Mouse (Mus musculus) midbrain, embryonic 12.5 days (tissue): ENCODE measurements at regions not wholly inside any gene's neighbourhood (a gene's known extent, or its start where the extent isn't known, plus 50 kb on each side); places are given as distances from the start of the nearest gene placed in this dataset.

Source experiments
- ATAC-seq: fragments of 200-750 bp; cut with Nextera tagmentation; 2 replicates; pipeline ENCODE4 v1.8.0; 2017; ENCODE audit warnings: low read depth, moderate TSS enrichment, moderate library complexity; ENCODE audit not compliant: low FRiP score
- H3K27ac ChIP-seq: fragments of 300-500 bp; sonication (generic); replicated peaks from 2 replicates; pipeline ENCODE4 v1.5.1; 2016; ENCODE audit warnings: mild to moderate bottlenecking
- H3K27me3 ChIP-seq: fragments of 300-500 bp; sonication (generic); 2 replicates; pipeline ENCODE4 v1.6.1; 2016; ENCODE audit warnings: mild to moderate bottlenecking
- H3K36me3 ChIP-seq: fragments of 300-500 bp; sonication (generic); 2 replicates; pipeline ENCODE4 v1.6.1; 2016
- H3K4me1 ChIP-seq: fragments of 300-500 bp; sonication (generic); 2 replicates; pipeline ENCODE4 v1.6.1; 2016
- H3K4me2 ChIP-seq: fragments of 300-500 bp; sonication (generic); replicated peaks from 2 replicates; pipeline ENCODE4 v1.6.1; 2016; ENCODE audit warnings: mild to moderate bottlenecking, moderate library complexity
- H3K4me3 ChIP-seq: fragments of 300-500 bp; sonication (generic); 2 replicates; pipeline ENCODE4 v1.5.1; 2016; ENCODE audit warnings: mild to moderate bottlenecking
- H3K9ac ChIP-seq: fragments of 300-500 bp; sonication (generic); replicated peaks from 2 replicates; pipeline ENCODE4 v1.6.1; 2016; ENCODE audit warnings: mild to moderate bottlenecking, moderate library complexity
- H3K9me3 ChIP-seq: fragments of 300-500 bp; sonication (generic); 2 replicates; pipeline ENCODE4 v1.6.1; 2016; ENCODE audit warnings: mild to moderate bottlenecking
- WGBS: fragments of 180-500 bp; shearing (Covaris S2); methylation state at CpG from one replicate; pipeline ENCODE4 v1.1.7; 2016; 5-methylcytosine and 5-hydroxymethylcytosine counted together

- peaks cover 2% of the 10 kb centered on the region; the same call in 1 of the 2 replicates for H3K9me3 ChIP-seq
- H3K4me3 ChIP-seq: no peak overlapping the region
- peaks cover 14% of the 10 kb centered on the region for H3K4me1 ChIP-seq
- no peak overlapping the region for H3K4me2 ChIP-seq
- no peak for ATAC-seq
- 88% methylated on average over 1 of the region's 1 CpGs for WGBS
- H3K27ac ChIP-seq: no peak overlapping the region
- H3K36me3 ChIP-seq: no peaks in the 10 kb centered on the region
- no peak overlapping the region for H3K9ac ChIP-seq
- 0 out of 2 replicates have a peak, but pooled peaks cover 5% of the 10 kb centered on the region for H3K27me3 ChIP-seq
Measured at GRCm38 (mm10) chr5:149356970-149357369, 54.6 kb upstream of the Medag start.
